Mouse (Mus musculus): ENCODE data around the gene Uba3. TPM values are rescaled to one million over a fixed set of nuclear protein-coding genes. Genes with fewer than 3 reads are reported as not detected.

Uba3 gene
- total RNA-seq (2023): 10 to 100 TPM; 54.2 to 59.7 TPM

GRCm38 (mm10) chr6:97205439-97205885 lies at the start of gene Uba3:
Gene Uba3 (minus strand): TSS chr6:97205647.

GRCm38 (mm10) chr6:97252711-97253221 lies 47.3 kb upstream of the Uba3 start, which contains the start of gene Lmod3:
Gene Lmod3 (minus strand): TSS chr6:97252759.

GRCm38 (mm10) chr6:97210191-97210961 lies 4.9 kb upstream of the Uba3 start, which contains the start of gene Arl6ip5:
Gene Arl6ip5 (plus strand): TSS chr6:97210689.

GRCm38 (mm10) chr6:97178491-97179366 lies 26.7 kb downstream of the Uba3 start, which contains the start of gene Tmf1:
Gene Tmf1 (minus strand): TSS chr6:97179122.

GRCm38 (mm10) chr6:97148383-97149251 lies 56.8 kb downstream of the Uba3 start, which contains the start of gene Eogt:
Gene Eogt (minus strand): TSS chr6:97149182.

Other genes with a start within 250 kb of the Uba3 start
- not detected for gene Fam19a4, start 145.2 kb downstream of the Uba3 start, total RNA-seq (2023)
- gene Eogt, start 56.5 kb downstream of the Uba3 start, total RNA-seq (2023): 10 to 100 TPM; 18.1 to 18.5 TPM
- gene Tmf1, start 26.5 kb downstream of the Uba3 start, total RNA-seq (2023): 10 to 100 TPM; 89.0 to 94.4 TPM
- gene Arl6ip5, start 5.0 kb upstream of the Uba3 start, total RNA-seq (2023): 10 to 100 TPM; 70.1 to 75.7 TPM
- not detected for gene Lmod3, start 47.1 kb upstream of the Uba3 start, total RNA-seq (2023)